Mouse (Mus musculus): ENCODE measurements at regions not wholly inside any gene's neighbourhood (a gene's known extent, or its start where the extent isn't known, plus 50 kb on each side); places are given as distances from the start of the nearest gene placed in this dataset.

GRCm38 (mm10) chr6:140209083-140209482 lies 167.8 kb upstream of the Plcz1 start:
- TF ChIP-seq CTCF (IDR thresholded peaks at IDR 0.05; ENCODE audit: control insufficient read depth, insufficient read depth, insufficient replicate concordance, low read depth, low read length) (no peak), POLR2A (IDR thresholded peaks at IDR 0.05; ENCODE audit: control insufficient read depth, low read depth, low read length) (no peak)

All from testis, adult 2 months (tissue).